Comparison of ENCODE assay signal across 9 mouse cellular contexts in genomic region chr1:133367606-133368488, GRCm38 (mm10). TPM values are rescaled to one million over a fixed set of nuclear protein-coding genes. Genes with fewer than 3 reads are reported as not detected.
DNase-seq lines count a peak whose midpoint lies in the region; ATAC-seq lines count a peak whose summit lies in the region.
"Had no signal": no experiment of that assay in that cellular context is flagged by ENCODE, and none has a peak within 500 bp of the region (broad histone marks: within the 10 kb centered on the region; RNA-seq: fewer than 3 reads in every experiment).

No protein-coding gene starts in this region.

- peak overlapping the region; percentile 35 for H3K4me2 ChIP-seq in heart, embryonic 12.5 days
- peak overlapping the region; percentile 17; the same call in 1 of the 2 replicates for H3K4me2 ChIP-seq in stomach, embryonic 15.5 days

- peak; percentile 81 for DNase-seq in adrenal gland, adult (ENCODE audit: inconsistent age in 2 of 2, low spot score in 1 of 2)
- no peak for DNase-seq in adrenal gland, postnatal 4 days (ENCODE audit: low spot score in 2 of 2)
- DNase-seq in lung, postnatal 10 days: peak; percentile 18
- no peak for DNase-seq in lung, postnatal 25 days (ENCODE audit: low spot score)
- DNase-seq in urinary bladder, postnatal 10 days (ENCODE audit: low spot score): no peak
- DNase-seq in right cerebral cortex, postnatal 25 days: no peak

- no peaks in the 10 kb centered on the region for H3K36me3 ChIP-seq in heart, embryonic 12.5 days
- no peaks in the 10 kb centered on the region for H3K36me3 ChIP-seq in stomach, embryonic 15.5 days

- H3K9me3 ChIP-seq in heart, embryonic 12.5 days (replicated peaks): no peaks in the 10 kb centered on the region
- H3K9me3 ChIP-seq in stomach, embryonic 15.5 days: no peaks in the 10 kb centered on the region

- WGBS in heart, embryonic 12.5 days: 6% methylated on average over 8 of the region's 11 CpGs
- 20% methylated on average over 11 of the region's 11 CpGs for WGBS in stomach, embryonic 15.5 days

- 0 out of 2 replicates have a peak, but pooled peaks have one; percentile 12 for ATAC-seq in heart, embryonic 12.5 days (ENCODE audit: insufficient number of reproducible peaks, low FRiP score)
- ATAC-seq in stomach, embryonic 15.5 days (ENCODE audit: insufficient read depth, low FRiP score, low read depth): no peak

- H3K4me3 ChIP-seq in heart, embryonic 12.5 days: no peak overlapping the region
- no peak overlapping the region for H3K4me3 ChIP-seq in stomach, embryonic 15.5 days (replicated peaks)

- H3K9ac ChIP-seq in heart, embryonic 12.5 days: no peak overlapping the region
- no peak overlapping the region for H3K9ac ChIP-seq in stomach, embryonic 15.5 days

- H3K4me1 ChIP-seq in heart, embryonic 12.5 days (replicated peaks): peaks cover 52% of the 10 kb centered on the region
- H3K4me1 ChIP-seq in stomach, embryonic 15.5 days: peaks cover 15% of the 10 kb centered on the region

- no peak overlapping the region for H3K27ac ChIP-seq in heart, embryonic 12.5 days (ENCODE audit: poor library complexity, severe bottlenecking)
- H3K27ac ChIP-seq in stomach, embryonic 15.5 days: peak overlapping the region; percentile 41

- peaks cover 27% of the 10 kb centered on the region for H3K27me3 ChIP-seq in heart, embryonic 12.5 days (replicated peaks)
- peaks cover 14% of the 10 kb centered on the region for H3K27me3 ChIP-seq in stomach, embryonic 15.5 days (replicated peaks)

RNA-seq across cellular contexts. Expression of gene Etnk2, which starts 4.5 kb away (rescaled TPM):
- 10 to 100 TPM in 1 of 2 experiments, 1 to 10 TPM in 1; 8.1 to 12.1 TPM for total RNA-seq in adrenal gland, postnatal 4 days (2021)
- polyA plus RNA-seq in heart, embryonic 12.5 days (2016; fragmentation: Nextera tagmentation; extraction: Ambion mirVana): 1.7 and 2.1 TPM in 2 replicates
- 4.0 and 6.4 TPM in 2 replicates for polyA plus RNA-seq in stomach, embryonic 15.5 days (2015; fragmentation: Nextera tagmentation; extraction: Ambion mirVana)

RNA-seq across cellular contexts. Expression of gene Ren1, which starts 17.5 kb away (rescaled TPM):
- total RNA-seq in adrenal gland, postnatal 4 days (2021): 10 to 100 TPM in 1 of 2 experiments, 1 to 10 TPM in 1; 2.0 to 17.3 TPM
- 0.18 TPM in 1 of 2 replicates, not detected in the other for polyA plus RNA-seq in heart, embryonic 12.5 days (2016; fragmentation: Nextera tagmentation; extraction: Ambion mirVana)
- polyA plus RNA-seq in stomach, embryonic 15.5 days (2015; fragmentation: Nextera tagmentation; extraction: Ambion mirVana): 2.6 and 2.8 TPM in 2 replicates
- total RNA-seq: left cerebral cortex, postnatal 25 days had no signal

RNA-seq across cellular contexts. Expression of gene Kiss1, which starts 46.2 kb away (rescaled TPM):
- not detected for total RNA-seq in adrenal gland, postnatal 4 days (2021)
- not detected in 2 replicates for polyA plus RNA-seq in heart, embryonic 12.5 days (2016; fragmentation: Nextera tagmentation; extraction: Ambion mirVana)
- not detected in 2 replicates for polyA plus RNA-seq in stomach, embryonic 15.5 days (2015; fragmentation: Nextera tagmentation; extraction: Ambion mirVana)

RNA-seq across cellular contexts. Expression of gene Sox13, which starts 56.3 kb away (rescaled TPM):
- 10 to 100 TPM; 26.0 to 35.2 TPM for total RNA-seq in adrenal gland, postnatal 4 days (2021)
- 6.6 and 6.8 TPM in 2 replicates for polyA plus RNA-seq in heart, embryonic 12.5 days (2016; fragmentation: Nextera tagmentation; extraction: Ambion mirVana)
- polyA plus RNA-seq in stomach, embryonic 15.5 days (2015; fragmentation: Nextera tagmentation; extraction: Ambion mirVana): 6.8 and 7.9 TPM in 2 replicates

RNA-seq across cellular contexts. Expression of gene Golt1a, which starts 58.2 kb away (rescaled TPM):
- 1 to 10 TPM in 1 of 2 experiments, under 1 TPM in 1; 0.76 to 2.0 TPM for total RNA-seq in adrenal gland, postnatal 4 days (2021)
- not detected in 2 replicates for polyA plus RNA-seq in heart, embryonic 12.5 days (2016; fragmentation: Nextera tagmentation; extraction: Ambion mirVana)
- polyA plus RNA-seq in stomach, embryonic 15.5 days (2015; fragmentation: Nextera tagmentation; extraction: Ambion mirVana): 4.9 and 7.7 TPM in 2 replicates

Comparison
In these comparisons a context has a peak if more than half of its experiments do, and no peak if none do; other contexts are left out.
1. DNase-seq: peak in adrenal gland, adult (2 of 2) and lung, postnatal 10 days (single experiment); none in adrenal gland, postnatal 4 days (0 of 2), lung, postnatal 25 days (single experiment), urinary bladder, postnatal 10 days (single experiment) and right cerebral cortex, postnatal 25 days (single experiment).